Mouse (Mus musculus) embryonic facial prominence, embryonic 12.5 days (tissue): Measurements from ENCODE around the gene Tpm1. TPM values are rescaled to one million over a fixed set of nuclear protein-coding genes. Genes with fewer than 3 reads are reported as not detected.

Experiments
- ATAC-seq: fragments of 200-750 bp; cut with Nextera tagmentation; 2 replicates; pipeline ENCODE4 v1.8.0; 2017; ENCODE audit not compliant: insufficient number of reproducible peaks, insufficient read depth, low FRiP score, low TSS enrichment
- H3K27ac ChIP-seq: fragments of 300-500 bp; sonication (generic); 2 replicates; pipeline ENCODE4 v1.5.1; 2016; ENCODE audit warnings: mild to moderate bottlenecking
- H3K27me3 ChIP-seq: fragments of 300-500 bp; sonication (generic); 2 replicates; pipeline ENCODE4 v1.6.1; 2016; ENCODE audit warnings: mild to moderate bottlenecking, moderate library complexity
- H3K36me3 ChIP-seq: fragments of 300-500 bp; sonication (generic); 2 replicates; pipeline ENCODE4 v1.6.1; 2016; ENCODE audit warnings: mild to moderate bottlenecking
- H3K4me1 ChIP-seq: fragments of 300-500 bp; sonication (generic); 2 replicates; pipeline ENCODE4 v1.6.1; 2016
- H3K4me2 ChIP-seq: fragments of 300-500 bp; sonication (generic); replicated peaks from 2 replicates; pipeline ENCODE4 v1.6.1; 2016; ENCODE audit warnings: mild to moderate bottlenecking, moderate library complexity
- H3K4me3 ChIP-seq: fragments of 300-500 bp; sonication (generic); 2 replicates; pipeline ENCODE4 v1.5.1; 2016; ENCODE audit warnings: mild to moderate bottlenecking
- H3K9ac ChIP-seq: fragments of 300-500 bp; sonication (generic); 2 replicates; pipeline ENCODE4 v1.6.1; 2016; ENCODE audit warnings: mild to moderate bottlenecking, moderate library complexity
- H3K9me3 ChIP-seq: fragments of 300-500 bp; sonication (generic); 2 replicates; pipeline ENCODE4 v1.6.1; 2016; ENCODE audit warnings: mild to moderate bottlenecking, moderate library complexity
- WGBS: fragments of 180-500 bp; shearing (Covaris S2); methylation state at CpG from one replicate; pipeline ENCODE4 v1.1.7; 2016; 5-methylcytosine and 5-hydroxymethylcytosine counted together
- polyA plus RNA-seq: library from polyadenylated mRNA; unstranded; fragments of >200 nt; fragmentation: Nextera tagmentation; extraction: Ambion mirVana; gene quantifications from 2 replicates; pipeline ENCODE4 v1.2.1, GENCODE M21; 2016

The Tpm1 gene
- polyA plus RNA-seq, 1 experiment from 2014 or later: 801 TPM

GRCm38 (mm10) chr9:67071596-67071995 lies 22.4 kb upstream of the Tpm1 start:
- 25% methylated on average over 7 of the region's 7 CpGs for WGBS
- Histone ChIP-seq H3K27ac (peak overlapping the region; percentile 90), H3K4me3 (no peak overlapping the region), H3K27me3 (no peaks in the 10 kb centered on the region), H3K36me3 (no peaks in the 10 kb centered on the region), H3K4me1 (peaks cover 12% of the 10 kb centered on the region), H3K9me3 (no peaks in the 10 kb centered on the region), H3K9ac (no peak overlapping the region), H3K4me2 (0 out of 2 replicates have a peak overlapping the region, but pooled peaks have one; percentile 11)
- no peak for ATAC-seq

DNA sequence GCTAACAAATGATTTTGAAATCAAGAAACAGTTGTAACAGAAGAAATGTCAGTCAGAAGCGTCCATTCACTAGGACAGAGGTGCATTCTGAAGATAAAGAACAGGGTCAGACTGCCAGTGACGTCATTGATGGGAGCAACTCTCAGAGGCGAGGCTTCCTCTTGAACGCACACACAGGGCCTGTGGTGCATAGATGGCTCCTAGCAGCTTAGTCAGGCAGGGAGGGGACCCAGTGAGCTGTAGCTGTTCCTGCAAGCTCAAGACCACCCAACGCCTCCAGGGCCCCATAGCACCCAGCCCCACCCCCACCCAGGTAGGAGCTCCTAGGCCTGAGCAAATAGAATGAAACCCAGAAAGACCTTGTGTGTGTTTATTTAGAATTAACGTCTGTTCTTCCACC lies 21.9 kb upstream of the Tpm1 start:
- H3K4me2 ChIP-seq: 0 out of 2 replicates have a peak overlapping the region, but pooled peaks have one; percentile 11
- peak overlapping the region; percentile 90 for H3K27ac ChIP-seq
- no peaks in the 10 kb centered on the region for H3K9me3 ChIP-seq
- peaks cover 12% of the 10 kb centered on the region for H3K4me1 ChIP-seq
- no peak overlapping the region for H3K9ac ChIP-seq
- WGBS: 31% methylated on average over 6 of the region's 6 CpGs
- ATAC-seq: peak; percentile 56; the same call in 1 of the 2 replicates
- H3K27me3 ChIP-seq: no peaks in the 10 kb centered on the region
- H3K36me3 ChIP-seq: no peaks in the 10 kb centered on the region
- H3K4me3 ChIP-seq: no peak overlapping the region

- no peak for ATAC-seq
- no peak overlapping the region for H3K4me3 ChIP-seq
- 89% methylated on average over 6 of the region's 6 CpGs for WGBS
- no peaks in the 10 kb centered on the region for H3K9me3 ChIP-seq
- H3K27me3 ChIP-seq: no peaks in the 10 kb centered on the region
- H3K4me1 ChIP-seq: peaks cover 9% of the 10 kb centered on the region
- H3K36me3 ChIP-seq: no peaks in the 10 kb centered on the region
- no peak overlapping the region for H3K4me2 ChIP-seq
- H3K9ac ChIP-seq: no peak overlapping the region
- no peak overlapping the region for H3K27ac ChIP-seq
Observed at GRCm38 (mm10) chr9:67066616-67067015, 17.4 kb upstream of the Tpm1 start.

DNA sequence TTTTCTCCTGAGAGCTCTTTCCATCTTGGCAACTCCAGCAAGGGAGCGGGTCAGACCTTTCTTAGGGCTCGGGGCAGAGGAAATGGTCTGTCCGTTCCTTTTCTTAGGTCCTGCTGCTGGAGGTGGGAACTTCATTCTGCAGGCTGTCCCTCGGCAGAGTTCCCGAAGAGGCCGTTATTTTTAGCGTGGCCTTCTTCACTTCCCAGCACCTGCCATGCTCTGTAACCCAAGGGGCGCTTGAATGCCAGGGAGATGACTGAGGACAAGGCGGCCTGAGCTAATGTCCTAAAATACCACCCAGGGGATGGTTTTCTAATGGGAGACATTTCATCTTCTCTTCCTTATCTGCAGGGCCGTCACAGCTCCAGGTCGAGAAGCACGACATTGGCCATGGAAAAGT lies 10.5 kb upstream of the Tpm1 start:
- 84% methylated on average over 12 of the region's 12 CpGs for WGBS
- no peaks in the 10 kb centered on the region for H3K36me3 ChIP-seq
- ATAC-seq: no peak
- no peak overlapping the region for H3K27ac ChIP-seq
- H3K4me1 ChIP-seq: no peaks in the 10 kb centered on the region
- no peaks in the 10 kb centered on the region for H3K27me3 ChIP-seq
- H3K9ac ChIP-seq: no peak overlapping the region
- no peak overlapping the region for H3K4me2 ChIP-seq
- no peaks in the 10 kb centered on the region for H3K9me3 ChIP-seq
- no peak overlapping the region for H3K4me3 ChIP-seq

DNA sequence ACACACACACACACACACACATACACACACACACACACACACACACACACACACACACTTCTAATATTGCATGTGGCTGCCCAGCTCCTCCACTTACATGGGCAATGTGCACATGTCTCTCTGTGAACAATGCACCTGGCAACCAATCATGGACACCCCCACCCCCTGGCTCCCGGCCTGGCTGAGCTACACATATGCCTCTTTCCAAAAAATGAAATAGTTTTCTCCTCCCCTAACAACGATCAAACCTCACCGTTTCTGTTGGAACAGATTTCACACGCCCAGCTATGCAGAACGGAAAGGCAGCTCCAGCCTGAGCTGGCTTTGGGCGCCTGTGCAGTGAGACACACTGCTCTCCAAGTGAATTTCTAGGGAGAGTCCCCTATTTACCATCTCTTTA lies 9.2 kb upstream of the Tpm1 start:
- Histone ChIP-seq H3K9me3 (no peaks in the 10 kb centered on the region), H3K4me2 (no peak overlapping the region), H3K27ac (no peak overlapping the region), H3K4me3 (no peak overlapping the region), H3K36me3 (no peaks in the 10 kb centered on the region), H3K4me1 (no peaks in the 10 kb centered on the region), H3K27me3 (no peaks in the 10 kb centered on the region), H3K9ac (no peak overlapping the region)
- ATAC-seq: no peak
- 78% methylated on average over 6 of the region's 6 CpGs for WGBS

DNA sequence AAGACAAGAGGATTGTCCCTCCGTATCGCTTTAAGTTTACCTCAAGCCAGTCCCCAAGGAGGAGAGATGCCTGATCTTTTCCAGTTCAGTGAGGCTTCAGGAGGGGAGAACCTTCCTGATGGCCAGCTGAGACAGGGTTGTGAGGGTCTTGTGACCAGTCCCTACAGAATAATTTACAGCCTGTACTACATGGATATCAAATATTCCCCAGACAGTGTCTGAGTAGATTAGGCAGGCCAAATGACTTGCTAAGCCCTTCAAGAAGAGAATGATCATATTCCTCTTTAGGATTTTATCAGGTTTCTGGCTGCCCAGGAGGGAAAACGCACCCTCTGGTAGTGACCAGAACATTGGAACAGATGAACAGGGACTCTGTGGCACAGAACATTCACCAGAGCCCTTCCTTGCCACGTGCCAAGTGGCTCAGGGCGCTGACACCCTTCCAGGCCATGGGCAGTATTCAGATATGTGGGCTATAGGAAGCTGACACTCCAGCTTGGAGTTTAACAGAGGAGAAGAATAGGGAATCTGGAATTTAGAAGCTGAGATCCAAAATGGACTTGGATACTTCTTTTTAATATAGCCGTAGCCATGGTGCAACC lies 1.6 kb upstream of the Tpm1 start:
- no peak for ATAC-seq
- H3K4me2 ChIP-seq: no peak overlapping the region
- H3K4me3 ChIP-seq: no peak overlapping the region
- H3K36me3 ChIP-seq: no peaks in the 10 kb centered on the region; the same call in 1 of the 2 replicates
- H3K27me3 ChIP-seq: no peaks in the 10 kb centered on the region
- no peaks in the 10 kb centered on the region for H3K9me3 ChIP-seq
- H3K4me1 ChIP-seq: peaks cover 33% of the 10 kb centered on the region
- no peak overlapping the region; the same call in 1 of the 2 replicates for H3K27ac ChIP-seq
- H3K9ac ChIP-seq: no peak overlapping the region
- WGBS: 81% methylated on average over 6 of the region's 6 CpGs

GRCm38 (mm10) chr9:67049836-67050235 lies 630 bp upstream of the Tpm1 start:
- Histone ChIP-seq H3K27ac (peak overlapping the region; percentile 83), H3K4me1 (peaks cover 42% of the 10 kb centered on the region), H3K9me3 (no peaks in the 10 kb centered on the region), H3K4me2 (peak overlapping the region; percentile 87), H3K36me3 (no peaks in the 10 kb centered on the region; the same call in 1 of the 2 replicates), H3K4me3 (peak overlapping the region; percentile 80), H3K9ac (peak overlapping the region; percentile 92; the same call in 1 of the 2 replicates), H3K27me3 (no peaks in the 10 kb centered on the region)
- ATAC-seq: no peak
- 15% methylated on average over 7 of the region's 7 CpGs for WGBS

- Histone ChIP-seq H3K9me3 (no peaks in the 10 kb centered on the region), H3K27ac (peak overlapping the region; percentile 83), H3K4me3 (peak overlapping the region; percentile 80), H3K36me3 (no peaks in the 10 kb centered on the region; the same call in 1 of the 2 replicates), H3K4me1 (peaks cover 49% of the 10 kb centered on the region), H3K4me2 (peak overlapping the region; percentile 87), H3K9ac (peak overlapping the region; percentile 92), H3K27me3 (no peaks in the 10 kb centered on the region)
- no peak for ATAC-seq
- WGBS: under 1% methylated on average over 26 of the region's 26 CpGs
Observed at GRCm38 (mm10) chr9:67048483-67049085, 622 bp downstream of the Tpm1 start.

DNA sequence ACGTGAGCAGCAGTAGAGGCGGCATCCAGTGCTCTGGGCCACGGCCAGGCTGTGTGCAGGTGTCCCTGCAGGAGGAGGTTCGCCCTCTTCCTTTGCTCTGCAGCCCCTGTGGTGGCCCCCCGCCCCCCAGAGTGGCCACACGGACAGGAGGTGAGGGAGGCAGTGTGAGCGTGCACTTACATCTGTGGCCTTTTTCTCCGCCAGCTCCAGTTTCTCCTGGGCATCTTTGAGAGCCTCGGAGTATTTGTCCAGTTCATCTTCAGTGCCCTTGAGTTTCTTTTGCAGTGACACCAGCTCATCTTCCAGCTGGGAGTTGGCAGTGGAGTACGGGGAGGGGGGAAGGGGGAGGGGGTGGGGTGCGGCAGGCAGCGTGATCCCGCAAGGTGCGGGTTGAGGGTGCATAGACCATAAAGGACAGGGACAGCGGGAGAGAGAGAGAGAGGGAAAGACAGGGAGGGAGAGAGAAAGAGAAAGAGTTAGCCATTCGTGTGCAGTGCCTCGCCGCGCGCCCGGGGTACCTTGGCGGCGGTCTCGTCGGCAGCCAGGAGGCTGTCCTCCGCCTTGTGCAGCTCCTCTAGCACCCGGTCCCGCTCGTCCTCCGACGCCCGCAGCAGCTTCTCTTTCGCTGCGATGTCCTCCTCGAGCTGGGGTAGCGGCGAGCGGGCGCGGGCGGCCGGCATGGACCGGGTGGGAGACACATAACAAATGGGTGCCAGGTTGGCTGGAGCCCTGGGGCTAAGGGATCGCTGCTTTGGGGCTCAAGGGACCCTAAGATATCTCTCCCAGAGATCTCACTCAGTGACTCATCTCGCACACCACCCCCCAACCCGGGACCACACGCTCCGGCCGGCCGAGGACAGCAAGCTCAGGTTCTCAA lies 1.4 kb downstream of the Tpm1 start:
- Histone ChIP-seq H3K27ac (peak overlapping the region; percentile 82), H3K27me3 (no peaks in the 10 kb centered on the region), H3K4me2 (peak overlapping the region; percentile 87), H3K36me3 (no peaks in the 10 kb centered on the region; the same call in 1 of the 2 replicates), H3K4me1 (peaks cover 49% of the 10 kb centered on the region), H3K9ac (peak overlapping the region; percentile 92), H3K9me3 (no peaks in the 10 kb centered on the region), H3K4me3 (peak overlapping the region; percentile 80)
- 2% methylated on average over 49 of the region's 50 CpGs for WGBS
- no peak for ATAC-seq

DNA sequence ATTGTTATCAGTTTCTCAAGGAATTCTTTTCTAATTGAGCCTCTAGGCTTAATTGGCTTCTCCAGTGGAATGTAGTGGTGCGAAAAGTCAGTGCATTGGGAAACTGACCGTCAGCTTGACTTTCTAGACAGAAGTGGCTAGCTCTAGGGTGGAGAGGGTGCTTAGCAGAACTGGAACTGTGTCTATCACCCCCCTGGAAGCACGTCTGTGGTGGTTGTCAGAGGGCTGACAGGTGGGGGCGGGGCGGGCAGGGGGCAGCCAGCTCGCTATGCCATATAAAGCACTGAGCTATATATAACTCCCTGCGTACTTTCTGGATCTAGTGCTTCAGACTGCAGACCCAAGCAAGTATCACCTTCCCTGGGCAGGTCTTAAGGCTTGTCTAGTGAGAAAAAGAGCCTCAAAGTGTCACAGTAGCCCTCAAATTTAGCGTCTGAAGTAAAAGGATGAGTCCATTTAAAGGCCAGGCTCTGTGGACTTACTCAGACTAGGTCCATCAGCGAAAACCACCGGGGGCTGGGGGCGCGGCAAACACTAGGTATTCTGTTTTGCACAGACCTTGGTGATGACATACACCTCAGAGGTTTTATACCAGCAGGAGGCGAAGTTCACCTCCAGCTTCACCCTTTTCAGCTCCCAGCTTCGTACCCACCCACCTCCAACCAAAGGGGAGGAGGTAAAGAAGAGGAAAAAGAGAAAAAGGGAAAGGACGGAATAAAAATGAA lies 2.2 kb downstream of the Tpm1 start:
- Histone ChIP-seq H3K27me3 (no peaks in the 10 kb centered on the region), H3K9ac (peak overlapping the region; percentile 92), H3K27ac (peak overlapping the region; percentile 82), H3K4me2 (peak overlapping the region; percentile 87), H3K4me3 (peak overlapping the region; percentile 80), H3K9me3 (no peaks in the 10 kb centered on the region), H3K4me1 (peaks cover 54% of the 10 kb centered on the region), H3K36me3 (no peaks in the 10 kb centered on the region; the same call in 1 of the 2 replicates)
- no peak for ATAC-seq
- 4% methylated on average over 15 of the region's 15 CpGs for WGBS

DNA sequence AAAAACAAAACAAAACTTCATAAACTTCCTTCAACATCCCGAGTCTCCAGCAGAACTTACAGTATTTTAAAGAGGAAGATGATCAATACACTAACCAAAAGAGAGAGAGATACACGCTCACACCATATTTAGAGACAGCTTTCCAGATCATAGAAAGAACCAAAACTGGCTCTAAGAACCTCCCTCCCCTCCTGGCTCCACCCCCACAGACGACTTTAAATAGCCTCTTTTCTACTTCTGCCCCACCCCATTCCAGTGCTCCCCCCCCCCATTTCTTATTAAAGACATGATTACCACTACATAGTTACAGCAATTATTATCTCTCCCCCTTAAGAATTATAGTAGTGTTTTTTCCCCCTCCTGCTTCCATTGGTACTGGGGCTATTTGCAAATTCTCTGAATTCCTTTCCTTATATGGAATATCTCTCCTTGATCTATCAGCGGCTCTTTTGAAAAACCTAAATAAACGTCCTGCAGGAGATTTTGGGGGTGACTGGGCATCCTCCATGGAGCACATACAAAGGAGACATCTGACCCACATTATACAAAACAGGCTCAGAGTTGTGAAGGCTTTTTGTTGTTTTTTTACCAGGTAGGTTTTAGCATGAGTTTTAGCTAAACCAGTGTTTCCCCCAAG lies 3.1 kb downstream of the Tpm1 start:
- Histone ChIP-seq H3K4me2 (peak overlapping the region; percentile 87), H3K36me3 (no peaks in the 10 kb centered on the region; the same call in 1 of the 2 replicates), H3K9ac (no peak overlapping the region), H3K4me3 (peak overlapping the region; percentile 80), H3K4me1 (peaks cover 63% of the 10 kb centered on the region), H3K27ac (peak overlapping the region; percentile 82), H3K9me3 (no peaks in the 10 kb centered on the region), H3K27me3 (no peaks in the 10 kb centered on the region)
- ATAC-seq: no peak
- 5% methylated on average over 5 of the region's 5 CpGs for WGBS
